Comparison of ENCODE assay signal across 26 mouse cellular contexts in the genomic region with DNA sequence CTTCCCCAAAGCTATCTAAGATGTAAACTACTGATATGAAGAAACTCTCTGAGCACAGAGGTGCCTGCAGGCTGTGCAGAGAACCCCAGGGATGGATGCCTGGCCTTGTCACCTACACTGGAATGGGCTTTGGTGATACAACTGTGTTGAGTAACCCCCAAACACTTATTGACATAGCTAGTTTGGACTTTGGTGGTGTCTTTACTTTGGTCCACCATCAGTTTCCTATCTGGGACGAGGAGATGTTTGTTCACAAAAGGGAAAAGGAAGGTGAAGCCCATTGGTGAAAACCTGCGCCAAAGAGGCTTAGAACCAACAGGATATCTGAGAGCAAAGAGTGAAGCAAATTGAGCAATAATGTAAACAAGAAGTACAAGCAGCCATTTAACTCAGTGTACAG.
"Had no signal": no experiment of that assay in that cellular context is flagged by ENCODE, and none has a peak within 500 bp of the region (broad histone marks: within the 10 kb centered on the region; RNA-seq: fewer than 3 reads in every experiment).

No protein-coding gene starts in this region.

- H3K4me2 ChIP-seq: forebrain, embryonic 15.5 days; heart, embryonic 11.5 days; heart, embryonic 13.5 days; heart, embryonic 15.5 days; hindbrain, embryonic 13.5 days; hindbrain, embryonic 15.5 days; kidney, embryonic 15.5 days; limb, embryonic 13.5 days had no signal

- H3K27me3 ChIP-seq: forebrain, embryonic 15.5 days; heart, embryonic 13.5 days; heart, embryonic 15.5 days; hindbrain, embryonic 13.5 days; hindbrain, embryonic 15.5 days; kidney, embryonic 15.5 days; limb, embryonic 13.5 days had no signal

- H3K4me3 ChIP-seq: forebrain, embryonic 15.5 days; heart, adult 2 months; heart, embryonic 13.5 days; heart, embryonic 15.5 days; hindbrain, embryonic 13.5 days; hindbrain, embryonic 15.5 days; kidney, embryonic 15.5 days; limb, embryonic 13.5 days had no signal

- H3K36me3 ChIP-seq: forebrain, embryonic 15.5 days; heart, embryonic 13.5 days; heart, embryonic 15.5 days; hindbrain, embryonic 13.5 days; hindbrain, embryonic 15.5 days; kidney, embryonic 15.5 days; limb, embryonic 13.5 days had no signal

- H3K4me1 ChIP-seq: forebrain, embryonic 15.5 days; heart, embryonic 13.5 days; heart, embryonic 15.5 days; kidney, embryonic 15.5 days; limb, embryonic 13.5 days had no signal

- ATAC-seq: hindbrain, postnatal 0 days; intestine, embryonic 16.5 days had no signal

- DNase-seq: forebrain, postnatal 0 days; gastrocnemius, postnatal 14 days; gastrocnemius, postnatal 36 days; heart, adult 11 months; heart, adult 2 months; heart, postnatal 14 days; heart, postnatal 36 days; kidney, adult 11 months; kidney, adult 2 months; kidney, adult 9 months; kidney, postnatal 14 days; kidney, postnatal 36 days; layer of hippocampus, adult 9-11 months; layer of hippocampus, postnatal 36 days; left cerebral cortex, postnatal 4 days had no signal

- H3K27ac ChIP-seq: forebrain, embryonic 15.5 days; heart, adult 2 months; heart, embryonic 13.5 days; heart, embryonic 15.5 days; hindbrain, embryonic 13.5 days; hindbrain, embryonic 15.5 days; hindbrain, postnatal 0 days; kidney, embryonic 15.5 days; kidney, postnatal 0 days; limb, embryonic 13.5 days had no signal

- H3K9ac ChIP-seq: forebrain, embryonic 15.5 days; forebrain, postnatal 0 days; heart, embryonic 13.5 days; heart, embryonic 15.5 days; hindbrain, embryonic 13.5 days; hindbrain, embryonic 15.5 days; kidney, embryonic 15.5 days; limb, embryonic 13.5 days had no signal

- H3K9me3 ChIP-seq: forebrain, embryonic 15.5 days; heart, embryonic 13.5 days; heart, embryonic 15.5 days; hindbrain, embryonic 13.5 days; hindbrain, embryonic 15.5 days; kidney, embryonic 15.5 days; limb, embryonic 13.5 days had no signal
